Mouse (Mus musculus) spleen, adult 2 months (tissue): ENCODE data around the gene Xlr5b.
"Not testable (repeated sequence)": the region's sequence is repeated elsewhere in the genome, so short reads cannot be mapped to it uniquely, and the experiment has no call there.

Experiments
- CTCF ChIP-seq: fragments of 200-500 bp; IDR thresholded peaks from 2 replicates; pipeline ENCODE4 v1.5.1; 2011; ENCODE audit warnings: mild to moderate bottlenecking, inconsistent platforms; ENCODE audit not compliant: insufficient read depth, insufficient read length, insufficient replicate concordance; ENCODE audit errors: extremely low read depth
- POLR2A ChIP-seq: fragments of 200-500 bp; IDR thresholded peaks from 2 replicates; pipeline ENCODE4 v1.6.1; 2011; ENCODE audit warnings: low read depth, low read length, inconsistent platforms

GRCm38 (mm10) chrX:73149350-73149749 lies 754 bp downstream of the Xlr5b start, which contains the start of gene DXBay18:
- TF ChIP-seq CTCF, POLR2A: not testable (repeated sequence)
